Comparison of ENCODE assay signal across 16 mouse cellular contexts in genomic region chr4:101240163-101240874, GRCm38 (mm10). TPM values are rescaled to one million over a fixed set of nuclear protein-coding genes. Genes with fewer than 3 reads are reported as not detected.
DNase-seq lines count a peak whose midpoint lies in the region; ATAC-seq lines count a peak whose summit lies in the region.
"Had no signal": no experiment of that assay in that cellular context is flagged by ENCODE, and none has a peak within 500 bp of the region (broad histone marks: within the 10 kb centered on the region; RNA-seq: fewer than 3 reads in every experiment).

No protein-coding gene starts in this region.

- H3K4me2 ChIP-seq in kidney, embryonic 14.5 days (replicated peaks; ENCODE audit: low read depth, low read length), result no peak overlapping the region
- no peak overlapping the region for H3K4me2 ChIP-seq in neural tube, embryonic 12.5 days (replicated peaks)
- H3K4me2 ChIP-seq: embryonic facial prominence, embryonic 13.5 days; limb, embryonic 12.5 days had no signal

- H3K27me3 ChIP-seq in kidney, embryonic 14.5 days (ENCODE audit: control insufficient read depth, insufficient read depth, low read length), result no peaks in the 10 kb centered on the region
- H3K27me3 ChIP-seq in neural tube, embryonic 12.5 days (replicated peaks), result no peaks in the 10 kb centered on the region
- H3K27me3 ChIP-seq: embryonic facial prominence, embryonic 13.5 days; limb, embryonic 12.5 days had no signal

- H3K27ac ChIP-seq in kidney, embryonic 14.5 days (ENCODE audit: low read depth, low read length), result no peak overlapping the region
- no peak overlapping the region for H3K27ac ChIP-seq in neural tube, embryonic 12.5 days
- H3K27ac ChIP-seq: embryonic facial prominence, embryonic 13.5 days; kidney, postnatal 0 days; limb, embryonic 12.5 days had no signal

- H3K9ac ChIP-seq in kidney, embryonic 14.5 days (ENCODE audit: low read depth, low read length), result no peak overlapping the region
- no peak overlapping the region for H3K9ac ChIP-seq in neural tube, embryonic 12.5 days
- H3K9ac ChIP-seq: embryonic facial prominence, embryonic 13.5 days; limb, embryonic 12.5 days had no signal

- peak; percentile 35; the same call in 1 of the 2 replicates for ATAC-seq in kidney, embryonic 14.5 days (ENCODE audit: low FRiP score, low TSS enrichment)
- ATAC-seq in neural tube, embryonic 12.5 days (ENCODE audit: low FRiP score, low read depth), result 0 out of 2 replicates have a peak, but pooled peaks have one; percentile 29

- H3K4me1 ChIP-seq in kidney, embryonic 14.5 days (ENCODE audit: control insufficient read depth, insufficient read depth, low read length), result no peaks in the 10 kb centered on the region
- no peaks in the 10 kb centered on the region; the same call in 1 of the 2 replicates for H3K4me1 ChIP-seq in neural tube, embryonic 12.5 days

- DNase-seq in cerebellum, postnatal 10 days, result peak; percentile 15 to 19
- DNase-seq in cerebellum, adult 11-12 months, result no peak
- DNase-seq in kidney, postnatal 36 days, result no peak
- DNase-seq in neural tube, embryonic 10.5 days (ENCODE audit: extremely low spot score, low spot score), result no peak
- no peak for DNase-seq in right cerebral cortex, adult 18-20 months
- DNase-seq in urinary bladder, postnatal 36 days (ENCODE audit: low spot score in 2 of 2), result no peak
- DNase-seq: adrenal gland, postnatal 10 days; cerebellum, postnatal 36 days; heart, adult 18-20 months; heart, postnatal 4 days; layer of hippocampus, postnatal 36 days had no signal

- H3K9me3 ChIP-seq in kidney, embryonic 14.5 days (ENCODE audit: control insufficient read depth, low read length), result no peaks in the 10 kb centered on the region
- no peaks in the 10 kb centered on the region for H3K9me3 ChIP-seq in neural tube, embryonic 12.5 days
- H3K9me3 ChIP-seq: embryonic facial prominence, embryonic 13.5 days; limb, embryonic 12.5 days had no signal

- H3K4me3 ChIP-seq in kidney, embryonic 14.5 days (ENCODE audit: low read length), result no peak overlapping the region
- H3K4me3 ChIP-seq in neural tube, embryonic 12.5 days, result no peak overlapping the region
- H3K4me3 ChIP-seq: embryonic facial prominence, embryonic 13.5 days; limb, embryonic 12.5 days had no signal

- no peaks in the 10 kb centered on the region for H3K36me3 ChIP-seq in kidney, embryonic 14.5 days (ENCODE audit: control insufficient read depth, insufficient read depth, low read length)
- H3K36me3 ChIP-seq in neural tube, embryonic 12.5 days, result no peaks in the 10 kb centered on the region
- H3K36me3 ChIP-seq: embryonic facial prominence, embryonic 13.5 days; limb, embryonic 12.5 days had no signal

- 91% methylated on average over 5 of the region's 5 CpGs for WGBS in kidney, embryonic 14.5 days
- WGBS in neural tube, embryonic 12.5 days, result 88% methylated on average over 5 of the region's 5 CpGs

RNA-seq across cellular contexts. Expression of gene Jak1, which starts 24.8 kb away (rescaled TPM):
- polyA plus RNA-seq in kidney, embryonic 14.5 days (2014; fragmentation: Nextera tagmentation; extraction: Ambion mirVana), result 56.0 and 110 TPM in 2 replicates
- polyA plus RNA-seq in neural tube, embryonic 12.5 days (2016; fragmentation: Nextera tagmentation; extraction: Ambion mirVana), result 52.7 and 64.7 TPM in 2 replicates

Comparison
In these comparisons a context has a peak if more than half of its experiments do, and no peak if none do; other contexts are left out.
1. DNase-seq: peak in cerebellum, postnatal 10 days (2 of 2); none in cerebellum, adult 11-12 months (single experiment), kidney, postnatal 36 days (0 of 2), neural tube, embryonic 10.5 days (single experiment), right cerebral cortex, adult 18-20 months (single experiment) and urinary bladder, postnatal 36 days (0 of 2).